Mouse (Mus musculus): ENCODE measurements around the gene Selplg. TPM values are rescaled to one million over a fixed set of nuclear protein-coding genes. Genes with fewer than 3 reads are reported as not detected.
A peak's percentile ranks its signal among the peaks of the same experiment; 100 is the strongest.
"Not testable (repeated sequence)": the region's sequence is repeated elsewhere in the genome, so short reads cannot be mapped to it uniquely, and the experiment has no call there.

The Selplg gene
- polyA plus RNA-seq, 1 experiment from 2014 or later, result 1.7 TPM

GRCm38 (mm10) chr5:113811824-113812420 lies 20.5 kb downstream of the Selplg start:
- H3K27ac ChIP-seq; H3K9me3 ChIP-seq; H3K4me3 ChIP-seq; DNase-seq (ENCODE audit: low spot score); H3K36me3 ChIP-seq: not testable (repeated sequence)
- peaks cover 37% of the 10 kb centered on the region for H3K4me1 ChIP-seq (replicated peaks)
- 23% methylated on average over 11 of the region's 12 CpGs for WGBS
- peaks cover 14% of the 10 kb centered on the region for H3K27me3 ChIP-seq (ENCODE audit: insufficient read depth, poor library complexity, severe bottlenecking)

GRCm38 (mm10) chr5:113810111-113810510 lies 22.3 kb downstream of the Selplg start:
- no peaks in the 10 kb centered on the region for H3K36me3 ChIP-seq
- WGBS, result 91% methylated on average over 4 of the region's 4 CpGs
- no peak for DNase-seq (ENCODE audit: low spot score)
- H3K27me3 ChIP-seq (ENCODE audit: insufficient read depth, poor library complexity, severe bottlenecking), result peaks cover 13% of the 10 kb centered on the region
- H3K4me3 ChIP-seq, result no peak overlapping the region
- peaks cover 5% of the 10 kb centered on the region; the same call in 1 of the 2 replicates for H3K9me3 ChIP-seq
- peaks cover 32% of the 10 kb centered on the region for H3K4me1 ChIP-seq (replicated peaks)
- no peak overlapping the region for H3K27ac ChIP-seq

GRCm38 (mm10) chr5:113808177-113808576 lies 24.3 kb downstream of the Selplg start:
- Histone ChIP-seq H3K4me3 (no peak overlapping the region), H3K27ac (0 out of 2 replicates have a peak overlapping the region, but pooled peaks have one; percentile 50), H3K36me3 (no peaks in the 10 kb centered on the region), H3K4me1 (replicated peaks) (peaks cover 26% of the 10 kb centered on the region), H3K27me3 (ENCODE audit: insufficient read depth, poor library complexity, severe bottlenecking) (no peaks in the 10 kb centered on the region), H3K9me3 (peaks cover 5% of the 10 kb centered on the region; the same call in 1 of the 2 replicates)
- DNase-seq (ENCODE audit: low spot score), result peak; percentile 55
- 75% methylated on average over 2 of the region's 2 CpGs for WGBS

GRCm38 (mm10) chr5:113807712-113808111 lies 24.7 kb downstream of the Selplg start:
- 48% methylated on average over 9 of the region's 9 CpGs for WGBS
- Histone ChIP-seq H3K9me3 (peaks cover 5% of the 10 kb centered on the region; the same call in 1 of the 2 replicates), H3K36me3 (no peaks in the 10 kb centered on the region), H3K27me3 (ENCODE audit: insufficient read depth, poor library complexity, severe bottlenecking) (no peaks in the 10 kb centered on the region), H3K4me1 (replicated peaks) (peaks cover 26% of the 10 kb centered on the region), H3K27ac (peak overlapping the region; percentile 50; the same call in 1 of the 2 replicates), H3K4me3 (no peak overlapping the region)
- peak; percentile 29 for DNase-seq (ENCODE audit: low spot score)

- H3K27me3 ChIP-seq (ENCODE audit: insufficient read depth, poor library complexity, severe bottlenecking), result no peaks in the 10 kb centered on the region
- no peak overlapping the region for H3K27ac ChIP-seq
- no peaks in the 10 kb centered on the region for H3K36me3 ChIP-seq
- H3K9me3 ChIP-seq, result peaks cover 4% of the 10 kb centered on the region; the same call in 1 of the 2 replicates
- H3K4me3 ChIP-seq, result no peak overlapping the region
- 40% methylated on average over 10 of the region's 10 CpGs for WGBS
- no peak for DNase-seq (ENCODE audit: low spot score)
- H3K4me1 ChIP-seq (replicated peaks), result peaks cover 26% of the 10 kb centered on the region
Observed at GRCm38 (mm10) chr5:113806414-113806813, 26.0 kb downstream of the Selplg start.

GRCm38 (mm10) chr5:113805301-113805700 lies 27.1 kb downstream of the Selplg start:
- H3K4me1 ChIP-seq (replicated peaks), result peaks cover 31% of the 10 kb centered on the region
- no peak overlapping the region for H3K4me3 ChIP-seq
- no peaks in the 10 kb centered on the region for H3K36me3 ChIP-seq

GRCm38 (mm10) chr5:113804395-113804966 lies 28.0 kb downstream of the Selplg start:
- 68% methylated on average over 7 of the region's 7 CpGs for WGBS

More at GRCm38 (mm10) chr5:113805301-113805700, 27.1 kb downstream of the Selplg start:
- H3K27ac ChIP-seq, result no peak overlapping the region
- 92% methylated on average over 9 of the region's 9 CpGs for WGBS
- no peak for DNase-seq (ENCODE audit: low spot score)
- no peaks in the 10 kb centered on the region; the same call in 1 of the 2 replicates for H3K27me3 ChIP-seq (ENCODE audit: insufficient read depth, poor library complexity, severe bottlenecking)
- no peaks in the 10 kb centered on the region for H3K9me3 ChIP-seq

GRCm38 (mm10) chr5:113800280-113800679 lies 32.2 kb downstream of the Selplg start, which contains the start of gene Tmem119:
Gene Tmem119 (minus strand): TSS chr5:113800516.
- H3K27ac ChIP-seq, result peak within 1 kb of the TSS; percentile 84

More at GRCm38 (mm10) chr5:113804395-113804966, 28.0 kb downstream of the Selplg start:
- Histone ChIP-seq H3K27me3 (ENCODE audit: insufficient read depth, poor library complexity, severe bottlenecking) (peaks cover 3% of the 10 kb centered on the region), H3K27ac (no peak overlapping the region), H3K4me3 (no peak overlapping the region), H3K36me3 (no peaks in the 10 kb centered on the region), H3K4me1 (replicated peaks) (peaks cover 39% of the 10 kb centered on the region), H3K9me3 (no peaks in the 10 kb centered on the region)
- no peak for DNase-seq (ENCODE audit: low spot score)

GRCm38 (mm10) chr5:113799691-113800090 lies 32.8 kb downstream of the Selplg start:
- Histone ChIP-seq H3K9me3 (no peaks in the 10 kb centered on the region), H3K36me3 (0 out of 2 replicates have a peak, but pooled peaks cover 1% of the 10 kb centered on the region), H3K4me1 (replicated peaks) (peaks cover 62% of the 10 kb centered on the region), H3K27me3 (ENCODE audit: insufficient read depth, poor library complexity, severe bottlenecking) (peaks cover 48% of the 10 kb centered on the region), H3K27ac (peak overlapping the region; percentile 84), H3K4me3 (peak overlapping the region; percentile 44)
- peak; percentile 40 for DNase-seq (ENCODE audit: low spot score)
- 38% methylated on average over 5 of the region's 5 CpGs for WGBS

More at GRCm38 (mm10) chr5:113800280-113800679, 32.2 kb downstream of the Selplg start, which contains the start of gene Tmem119:
- no peaks in the 10 kb centered on the region for H3K9me3 ChIP-seq
- H3K4me1 ChIP-seq (replicated peaks), result peaks cover 62% of the 10 kb centered on the region
- 1% methylated on average over 11 of the region's 11 CpGs for WGBS
- peak within 1 kb of the TSS; percentile 44 for H3K4me3 ChIP-seq
- peak; percentile 86 for DNase-seq (ENCODE audit: low spot score)
- no peaks in the 10 kb centered on the region for H3K36me3 ChIP-seq
- peaks cover 42% of the 10 kb centered on the region for H3K27me3 ChIP-seq (ENCODE audit: insufficient read depth, poor library complexity, severe bottlenecking)

GRCm38 (mm10) chr5:113798525-113798924 lies 33.9 kb downstream of the Selplg start:
- 78% methylated on average over 9 of the region's 9 CpGs for WGBS
- H3K9me3 ChIP-seq, result no peaks in the 10 kb centered on the region
- DNase-seq (ENCODE audit: low spot score), result no peak
- H3K4me3 ChIP-seq, result peak overlapping the region; percentile 44; the same call in 1 of the 2 replicates
- 0 out of 2 replicates have a peak, but pooled peaks cover 5% of the 10 kb centered on the region for H3K36me3 ChIP-seq
- peak overlapping the region; percentile 23; the same call in 1 of the 2 replicates for H3K27ac ChIP-seq
- peaks cover 52% of the 10 kb centered on the region for H3K27me3 ChIP-seq (ENCODE audit: insufficient read depth, poor library complexity, severe bottlenecking)
- H3K4me1 ChIP-seq (replicated peaks), result peaks cover 62% of the 10 kb centered on the region

- peaks cover 52% of the 10 kb centered on the region for H3K27me3 ChIP-seq (ENCODE audit: insufficient read depth, poor library complexity, severe bottlenecking)
- peaks cover 65% of the 10 kb centered on the region for H3K4me1 ChIP-seq (replicated peaks)
- DNase-seq (ENCODE audit: low spot score), result peak; percentile 19
- WGBS, result 8% methylated on average over 19 of the region's 19 CpGs
- peak overlapping the region; percentile 33 for H3K4me3 ChIP-seq
- H3K9me3 ChIP-seq, result no peaks in the 10 kb centered on the region
- peak overlapping the region; percentile 69 for H3K27ac ChIP-seq
- 0 out of 2 replicates have a peak, but pooled peaks cover 5% of the 10 kb centered on the region for H3K36me3 ChIP-seq
Observed at GRCm38 (mm10) chr5:113797149-113797882, 35.1 kb downstream of the Selplg start.

- 9% methylated on average over 13 of the region's 13 CpGs for WGBS
- peak; percentile 80 for DNase-seq (ENCODE audit: low spot score)
- peaks cover 72% of the 10 kb centered on the region for H3K4me1 ChIP-seq (replicated peaks)
Observed at GRCm38 (mm10) chr5:113796401-113797148, 35.9 kb downstream of the Selplg start.

More at GRCm38 (mm10) chr5:113796401-113797148, 35.9 kb downstream of the Selplg start:
- 0 out of 2 replicates have a peak, but pooled peaks cover 5% of the 10 kb centered on the region for H3K36me3 ChIP-seq
- peak overlapping the region; percentile 69 for H3K27ac ChIP-seq
- peak overlapping the region; percentile 33 for H3K4me3 ChIP-seq
- H3K9me3 ChIP-seq, result no peaks in the 10 kb centered on the region
- H3K27me3 ChIP-seq (ENCODE audit: insufficient read depth, poor library complexity, severe bottlenecking), result peaks cover 52% of the 10 kb centered on the region
